Mouse (Mus musculus): Measurements from ENCODE around the gene Enpp6.

DNA sequence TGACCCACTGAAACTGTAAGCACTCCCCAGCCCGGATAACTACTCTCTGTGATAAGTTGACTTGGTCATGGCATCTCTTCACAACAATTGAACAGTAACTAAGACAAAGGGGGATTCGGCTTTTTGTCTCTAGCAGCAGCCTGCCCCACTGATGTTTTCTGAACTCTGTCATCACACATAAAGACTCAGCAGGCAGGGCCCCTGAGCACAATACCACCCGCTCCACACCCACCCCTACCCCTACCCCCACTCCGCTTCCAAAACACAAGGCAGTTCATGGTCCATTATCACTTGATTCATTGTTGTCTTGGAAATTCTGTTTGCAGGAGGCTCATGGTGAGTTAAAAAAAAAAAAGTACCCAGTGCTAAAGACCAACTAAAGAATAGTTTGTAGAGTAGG is 71.8 kb downstream of the Enpp6 start:
- TF ChIP-seq EP300 (IDR thresholded peaks at IDR 0.05; ENCODE audit: low read depth) (no peak), CTCF (IDR thresholded peaks at IDR 0.05; ENCODE audit: low read depth) (no peak)

All from liver, postnatal 0 days (tissue).